Mouse (Mus musculus) intestine, embryonic 14.5 days (tissue): Measurements from ENCODE around the gene Nek8. TPM values are rescaled to one million over a fixed set of nuclear protein-coding genes. Genes with fewer than 3 reads are reported as not detected.
A peak's percentile ranks its signal among the peaks of the same experiment; 100 is the strongest.

ENCODE experiments used
- ATAC-seq: fragments of 200-750 bp; cut with Nextera tagmentation; replicated peaks from 2 replicates; pipeline ENCODE4 v1.8.0; 2017; ENCODE audit warnings: low read depth, moderate number of reproducible peaks, moderate TSS enrichment, moderate library complexity; ENCODE audit not compliant: low FRiP score, low TSS enrichment
- DNase-seq: peaks from one replicate; pipeline ENCODE4 v3.0.0-alpha.2; 2018; ENCODE audit warnings: low spot score
- H3K27ac ChIP-seq: fragments of 300-500 bp; sonication (generic); 2 replicates; pipeline ENCODE4 v1.5.1; 2014; ENCODE audit warnings: low read depth, mild to moderate bottlenecking, control low read depth
- H3K27me3 ChIP-seq: fragments of 300-500 bp; sonication (generic); replicated peaks from 2 replicates; pipeline ENCODE4 v1.6.1; 2014; ENCODE audit warnings: low read length, control low read depth; ENCODE audit not compliant: control insufficient read depth, insufficient read depth
- H3K36me3 ChIP-seq: fragments of 300-500 bp; sonication (generic); 2 replicates; pipeline ENCODE4 v1.6.1; 2014; ENCODE audit warnings: low read length, control low read depth; ENCODE audit not compliant: control insufficient read depth, insufficient read depth
- H3K4me1 ChIP-seq: fragments of 300-500 bp; sonication (generic); replicated peaks from 2 replicates; pipeline ENCODE4 v1.6.1; 2014; ENCODE audit warnings: low read length, control low read depth, mixed read lengths; ENCODE audit not compliant: control insufficient read depth, insufficient read depth
- H3K4me2 ChIP-seq: fragments of 300-500 bp; sonication (generic); 2 replicates; pipeline ENCODE4 v1.6.1; 2014; ENCODE audit warnings: low read length
- H3K4me3 ChIP-seq: fragments of 300-500 bp; sonication (generic); 2 replicates; pipeline ENCODE4 v1.5.1; 2014; ENCODE audit warnings: low read depth, low read length, control low read depth, mixed read lengths
- H3K9ac ChIP-seq: fragments of 300-500 bp; sonication (generic); 2 replicates; pipeline ENCODE4 v1.6.1; 2014; ENCODE audit warnings: mild to moderate bottlenecking, low read length
- H3K9me3 ChIP-seq: fragments of 300-500 bp; sonication (generic); 2 replicates; pipeline ENCODE4 v1.6.1; 2016; ENCODE audit warnings: low read length, control low read depth; ENCODE audit not compliant: control insufficient read depth
- WGBS: fragments of 180-500 bp; shearing (Covaris S2); extraction: QIAGEN DNeasy Blood & Tissue Kit; methylation state at CpG from one replicate; pipeline ENCODE4 v1.1.7; 2014; 5-methylcytosine and 5-hydroxymethylcytosine counted together
- microRNA-seq: library from miRNA; unstranded; fragments of <30 nt; microRNA quantifications from one replicate; pipeline ENCODE4, GENCODE M21; 2016
- polyA plus RNA-seq: library from polyadenylated mRNA; unstranded; fragments of >200 nt; fragmentation: Nextera tagmentation; extraction: Ambion mirVana; gene quantifications from 2 replicates; pipeline ENCODE4 v1.2.1, GENCODE M21; 2014

Gene Nek8
- polyA plus RNA-seq, 1 experiment from 2014 or later: 15.4 TPM

GRCm38 (mm10) chr11:78118467-78118866 is 58.0 kb downstream of the Nek8 start:
- Histone ChIP-seq H3K4me3 (no peak overlapping the region), H3K4me2 (no peak overlapping the region), H3K36me3 (no peaks in the 10 kb centered on the region)

DNA sequence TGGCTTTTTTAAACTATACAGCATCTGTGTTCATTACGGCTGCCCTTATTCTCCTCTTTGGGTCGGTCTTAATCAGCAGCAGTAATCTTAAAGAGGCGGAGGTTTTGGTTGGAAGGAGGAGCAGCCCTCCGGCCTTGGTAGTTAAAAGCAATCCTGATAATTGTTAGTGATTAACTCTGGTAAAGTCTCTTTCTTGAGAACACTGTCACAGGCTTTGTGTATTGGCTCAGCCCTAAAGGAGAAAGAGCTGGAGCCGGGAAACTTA is 60.4 kb downstream of the Nek8 start:
- DNase-seq (no peak), ATAC-seq (no peak)
- Histone ChIP-seq H3K9me3 (no peaks in the 10 kb centered on the region), H3K4me3 (peak overlapping the region; percentile 62), H3K4me2 (peak overlapping the region; percentile 70), H3K36me3 (no peaks in the 10 kb centered on the region), H3K4me1 (peaks cover 16% of the 10 kb centered on the region; the same call in 1 of the 2 replicates), H3K9ac (peak overlapping the region; percentile 61), H3K27ac (peak overlapping the region; percentile 3; the same call in 1 of the 2 replicates), H3K27me3 (no peaks in the 10 kb centered on the region)
- WGBS: 9% methylated on average over 5 of the region's 5 CpGs

More at GRCm38 (mm10) chr11:78118467-78118866, 58.0 kb downstream of the Nek8 start:
- H3K27ac ChIP-seq: no peak overlapping the region
- H3K9me3 ChIP-seq: no peaks in the 10 kb centered on the region
- H3K9ac ChIP-seq: no peak overlapping the region
- no peaks in the 10 kb centered on the region for H3K27me3 ChIP-seq
- ATAC-seq: no peak
- peaks cover 17% of the 10 kb centered on the region; the same call in 1 of the 2 replicates for H3K4me1 ChIP-seq
- no peak for DNase-seq

Small RNA genes lying within 50 kb of the gene (microRNA-seq; reads per million reads assigned to microRNA genes)
- gene Mir7653: not detected

Other genes starting within 250 kb of the Nek8 start
- gene Sez6, start 245.9 kb downstream of the Nek8 start, polyA plus RNA-seq: 1.0 and 1.4 TPM in 2 replicates
- 16.5 and 19.6 TPM in 2 replicates for gene Phf12, start 193.9 kb downstream of the Nek8 start, polyA plus RNA-seq
- gene Dhrs13, start 144.4 kb downstream of the Nek8 start, polyA plus RNA-seq: 23.0 and 24.6 TPM in 2 replicates
- 46.9 and 51.6 TPM in 2 replicates for gene Flot2, start 138.7 kb downstream of the Nek8 start, polyA plus RNA-seq
- 32.4 and 38.0 TPM in 2 replicates for gene Eral1, start 96.3 kb downstream of the Nek8 start, polyA plus RNA-seq
- gene Fam222b, start 82.0 kb downstream of the Nek8 start, polyA plus RNA-seq: 13.4 and 17.8 TPM in 2 replicates
- gene Traf4, start 11.1 kb downstream of the Nek8 start, polyA plus RNA-seq: 61.7 and 65.3 TPM in 2 replicates
- 37.5 and 38.8 TPM in 2 replicates for gene Tlcd1, start within 50 bp of the Nek8 start, polyA plus RNA-seq
- 1,790 and 1,870 TPM in 2 replicates for gene Rpl23a, start 6.9 kb upstream of the Nek8 start, polyA plus RNA-seq
- 121 and 141 TPM in 2 replicates for gene Rab34, start 11.8 kb upstream of the Nek8 start, polyA plus RNA-seq
- 1.4 and 2.1 TPM in 2 replicates for gene Proca1, start 16.7 kb upstream of the Nek8 start, polyA plus RNA-seq
- 77.4 and 86.7 TPM in 2 replicates for gene Sdf2, start 69.1 kb upstream of the Nek8 start, polyA plus RNA-seq
- gene Supt6, start 69.3 kb upstream of the Nek8 start, polyA plus RNA-seq: 26.4 and 28.0 TPM in 2 replicates
- gene 2610507B11Rik, start 85.1 kb upstream of the Nek8 start, polyA plus RNA-seq: 74.4 and 75.6 TPM in 2 replicates
- gene BC030499, start 114.2 kb upstream of the Nek8 start, polyA plus RNA-seq: 0.17 and 0.24 TPM in 2 replicates
- gene Spag5, start 124.9 kb upstream of the Nek8 start, polyA plus RNA-seq: 34.1 and 40.0 TPM in 2 replicates
- gene Aldoc, start 146.3 kb upstream of the Nek8 start, polyA plus RNA-seq: 20.0 and 21.1 TPM in 2 replicates
- 76.2 and 79.1 TPM in 2 replicates for gene Pigs, start 151.7 kb upstream of the Nek8 start, polyA plus RNA-seq
- 39.8 and 42.8 TPM in 2 replicates for gene Unc119, start 166.8 kb upstream of the Nek8 start, polyA plus RNA-seq
- not detected in 2 replicates for gene Foxn1, start 209.9 kb upstream of the Nek8 start, polyA plus RNA-seq
- gene Slc13a2, start 245.5 kb upstream of the Nek8 start, polyA plus RNA-seq: 0.07 and 0.12 TPM in 2 replicates